Mouse (Mus musculus) cortical plate, adult 2 months (tissue): ENCODE data around the gene Ptpn22.

Source experiments
- CTCF ChIP-seq: fragments of 200-500 bp; IDR thresholded peaks from 2 replicates; pipeline ENCODE4 v1.5.1; 2011; ENCODE audit warnings: mild to moderate bottlenecking, control low read depth, low read length; ENCODE audit not compliant: insufficient read depth; ENCODE audit errors: extremely low read depth
- POLR2A ChIP-seq: fragments of 200-500 bp; IDR thresholded peaks from 2 replicates; pipeline ENCODE4 v1.6.1; 2011; ENCODE audit warnings: mild to moderate bottlenecking, low read length, control low read depth; ENCODE audit not compliant: insufficient read depth; ENCODE audit errors: extremely low read depth

- no peak for TF ChIP-seq CTCF
- no peak for TF ChIP-seq POLR2A
These were observed 49.2 kb downstream of the Ptpn22 start for GRCm38 (mm10) chr3:103908781-103909180.
